Mouse (Mus musculus): Measurements from ENCODE around the gene Prcd. TPM values are rescaled to one million over a fixed set of nuclear protein-coding genes. Genes with fewer than 3 reads are reported as not detected.

The Prcd gene
- polyA plus RNA-seq, 1 experiment from 2014 or later = 2.3 TPM

- H3K4me1 ChIP-seq (replicated peaks) = peaks cover 38% of the 10 kb centered on the region
- peak overlapping the region; percentile 52; the same call in 1 of the 2 replicates for H3K4me2 ChIP-seq
- WGBS = 51% methylated on average over 21 of the region's 21 CpGs
- peak overlapping the region; percentile 39 for H3K27ac ChIP-seq (replicated peaks)
- H3K9me3 ChIP-seq = no peaks in the 10 kb centered on the region
- H3K36me3 ChIP-seq = 0 out of 2 replicates have a peak, but pooled peaks cover 7% of the 10 kb centered on the region
- ATAC-seq (ENCODE audit: low read depth) = peak; percentile 6; the same call in 1 of the 2 replicates
- no peak overlapping the region for H3K4me3 ChIP-seq
- 0 out of 2 replicates have a peak, but pooled peaks cover 7% of the 10 kb centered on the region for H3K27me3 ChIP-seq
- peak overlapping the region; percentile 62; the same call in 1 of the 2 replicates for H3K9ac ChIP-seq
These were observed 8.9 kb upstream of the Prcd start for GRCm38 (mm10) chr11:116644225-116645112.

DNA sequence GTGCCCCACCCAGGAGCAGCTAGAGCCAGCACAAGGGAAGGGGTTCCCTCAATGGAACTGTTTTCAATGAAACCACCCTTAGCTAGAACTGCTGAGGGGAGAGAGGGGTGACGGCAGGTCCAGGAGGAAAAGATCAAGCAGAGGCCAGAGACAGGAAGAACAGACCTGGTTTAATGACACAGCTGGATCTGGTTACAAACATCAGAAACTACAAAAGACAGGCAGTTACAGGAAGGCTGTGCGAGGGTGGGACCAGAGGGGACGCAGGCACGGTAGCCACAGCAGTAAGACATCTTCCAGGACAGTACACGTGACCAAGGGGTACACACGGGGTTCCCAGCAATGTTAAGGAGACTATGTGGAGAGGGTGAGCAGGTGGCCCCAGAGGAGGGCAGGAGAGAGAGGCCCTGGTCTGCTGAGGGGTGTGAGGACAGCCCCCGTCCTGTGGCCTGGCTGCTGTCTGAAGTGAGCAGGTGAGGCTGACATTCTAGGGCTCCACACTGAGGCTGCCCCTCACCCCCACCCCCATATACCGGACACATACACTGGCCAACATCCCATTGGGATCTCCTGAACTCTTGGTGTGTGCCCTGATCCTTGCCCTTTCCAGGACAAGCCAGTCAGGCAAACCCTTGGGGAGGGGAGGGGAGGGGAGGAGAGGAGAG is 7.8 kb upstream of the Prcd start:
- Histone ChIP-seq H3K4me3 (no peak overlapping the region), H3K4me2 (no peak overlapping the region), H3K36me3 (0 out of 2 replicates have a peak, but pooled peaks cover 8% of the 10 kb centered on the region), H3K9me3 (no peaks in the 10 kb centered on the region), H3K9ac (no peak overlapping the region; the same call in 1 of the 2 replicates), H3K4me1 (replicated peaks) (peaks cover 38% of the 10 kb centered on the region), H3K27ac (replicated peaks) (no peak overlapping the region), H3K27me3 (peaks cover 12% of the 10 kb centered on the region; the same call in 1 of the 2 replicates)
- WGBS = 56% methylated on average over 8 of the region's 8 CpGs
- ATAC-seq (ENCODE audit: low read depth) = no peak

DNA sequence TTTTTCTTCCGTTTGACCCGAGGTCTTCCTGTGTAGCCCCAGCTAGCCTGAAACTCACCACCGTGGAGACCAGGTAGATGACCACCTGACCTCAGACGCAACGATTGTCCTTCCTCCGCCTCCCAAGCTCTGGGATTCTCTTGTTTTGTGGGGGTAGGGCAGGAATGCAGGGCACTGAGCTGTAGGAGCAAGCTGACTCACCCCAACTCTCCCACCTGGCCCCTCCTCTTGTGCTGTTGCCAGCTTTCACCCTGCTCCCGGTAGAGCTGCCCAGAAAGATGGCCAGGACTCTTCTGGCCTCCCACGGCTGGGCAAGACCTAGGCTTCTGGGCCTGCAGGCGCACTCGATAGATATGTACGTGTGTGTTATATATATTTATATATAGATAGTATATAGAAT is 7.2 kb upstream of the Prcd start:
- 0 out of 2 replicates have a peak, but pooled peaks cover 8% of the 10 kb centered on the region for H3K36me3 ChIP-seq
- H3K27me3 ChIP-seq = peaks cover 16% of the 10 kb centered on the region; the same call in 1 of the 2 replicates
- H3K9me3 ChIP-seq = no peaks in the 10 kb centered on the region
- H3K4me2 ChIP-seq = no peak overlapping the region
- H3K9ac ChIP-seq = no peak overlapping the region
- H3K4me1 ChIP-seq (replicated peaks) = peaks cover 42% of the 10 kb centered on the region
- no peak overlapping the region for H3K4me3 ChIP-seq
- H3K27ac ChIP-seq (replicated peaks) = no peak overlapping the region
- ATAC-seq (ENCODE audit: low read depth) = no peak
- 73% methylated on average over 11 of the region's 11 CpGs for WGBS

- Histone ChIP-seq H3K9ac (no peak overlapping the region; the same call in 1 of the 2 replicates), H3K9me3 (no peaks in the 10 kb centered on the region), H3K27me3 (peaks cover 23% of the 10 kb centered on the region), H3K4me2 (no peak overlapping the region), H3K36me3 (0 out of 2 replicates have a peak, but pooled peaks cover 8% of the 10 kb centered on the region), H3K4me3 (no peak overlapping the region), H3K27ac (replicated peaks) (no peak overlapping the region), H3K4me1 (replicated peaks) (peaks cover 48% of the 10 kb centered on the region)
- ATAC-seq (ENCODE audit: low read depth) = no peak
- 88% methylated on average over 7 of the region's 7 CpGs for WGBS
These were observed 6.6 kb upstream of the Prcd start for GRCm38 (mm10) chr11:116646771-116647170.

GRCm38 (mm10) chr11:116647340-116647991 is 5.9 kb upstream of the Prcd start:
- no peak overlapping the region for H3K4me3 ChIP-seq
- peaks cover 55% of the 10 kb centered on the region for H3K4me1 ChIP-seq (replicated peaks)
- 66% methylated on average over 11 of the region's 11 CpGs for WGBS
- peak overlapping the region; percentile 34; the same call in 1 of the 2 replicates for H3K9ac ChIP-seq
- no peak overlapping the region for H3K27ac ChIP-seq (replicated peaks)
- no peaks in the 10 kb centered on the region for H3K9me3 ChIP-seq
- ATAC-seq (ENCODE audit: low read depth) = no peak
- no peak overlapping the region for H3K4me2 ChIP-seq
- H3K36me3 ChIP-seq = 0 out of 2 replicates have a peak, but pooled peaks cover 8% of the 10 kb centered on the region
- H3K27me3 ChIP-seq = peaks cover 30% of the 10 kb centered on the region

- Histone ChIP-seq H3K4me2 (no peak overlapping the region), H3K27me3 (peaks cover 36% of the 10 kb centered on the region), H3K27ac (replicated peaks) (no peak overlapping the region), H3K36me3 (0 out of 2 replicates have a peak, but pooled peaks cover 8% of the 10 kb centered on the region), H3K4me1 (replicated peaks) (peaks cover 58% of the 10 kb centered on the region), H3K9me3 (no peaks in the 10 kb centered on the region), H3K9ac (0 out of 2 replicates have a peak overlapping the region, but pooled peaks have one; percentile 13), H3K4me3 (no peak overlapping the region)
- 62% methylated on average over 18 of the region's 18 CpGs for whole genome bisulfite sequencing
- ATAC-seq (ENCODE audit: low read depth) = no peak
These were observed 5.0 kb upstream of the Prcd start for GRCm38 (mm10) chr11:116648213-116648921.

DNA sequence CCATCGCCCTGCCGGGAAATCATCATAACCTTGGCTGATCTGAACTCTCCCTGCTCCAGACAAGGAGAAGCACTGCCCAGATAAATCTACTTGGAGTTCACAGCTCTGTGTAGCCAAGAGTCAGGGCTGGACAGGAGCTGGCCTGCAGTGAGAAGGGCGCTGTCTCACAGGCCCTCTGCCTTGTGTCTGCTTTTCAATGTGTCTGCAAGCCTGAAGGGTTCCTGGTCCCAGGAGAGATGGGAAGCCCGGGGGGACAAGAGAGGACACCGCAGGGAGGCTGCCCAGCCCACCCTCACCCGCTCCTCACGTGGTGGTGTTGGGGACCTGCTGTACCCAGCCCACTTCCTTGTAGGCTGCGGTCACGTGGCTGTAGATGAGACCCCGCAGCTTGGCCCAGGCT is 4.4 kb upstream of the Prcd start:
- H3K9ac ChIP-seq = 0 out of 2 replicates have a peak overlapping the region, but pooled peaks have one; percentile 13
- WGBS = 73% methylated on average over 10 of the region's 10 CpGs
- H3K27me3 ChIP-seq = peaks cover 36% of the 10 kb centered on the region

GRCm38 (mm10) chr11:116649711-116650337 is 3.5 kb upstream of the Prcd start:
- peaks cover 44% of the 10 kb centered on the region for H3K27me3 ChIP-seq
- no peak overlapping the region for H3K4me2 ChIP-seq
- WGBS = 86% methylated on average over 13 of the region's 13 CpGs
- no peak overlapping the region for H3K4me3 ChIP-seq
- no peak overlapping the region for H3K27ac ChIP-seq (replicated peaks)
- H3K4me1 ChIP-seq (replicated peaks) = peaks cover 57% of the 10 kb centered on the region
- H3K36me3 ChIP-seq = 0 out of 2 replicates have a peak, but pooled peaks cover 8% of the 10 kb centered on the region
- H3K9ac ChIP-seq = no peak overlapping the region
- no peaks in the 10 kb centered on the region for H3K9me3 ChIP-seq
- no peak for ATAC-seq (ENCODE audit: low read depth)

More for the DNA sequence above, 4.4 kb upstream of the Prcd start:
- no peak for ATAC-seq (ENCODE audit: low read depth)
- Histone ChIP-seq H3K4me3 (no peak overlapping the region), H3K27ac (replicated peaks) (no peak overlapping the region), H3K36me3 (0 out of 2 replicates have a peak, but pooled peaks cover 8% of the 10 kb centered on the region), H3K4me1 (replicated peaks) (peaks cover 57% of the 10 kb centered on the region), H3K9me3 (no peaks in the 10 kb centered on the region), H3K4me2 (no peak overlapping the region)

DNA sequence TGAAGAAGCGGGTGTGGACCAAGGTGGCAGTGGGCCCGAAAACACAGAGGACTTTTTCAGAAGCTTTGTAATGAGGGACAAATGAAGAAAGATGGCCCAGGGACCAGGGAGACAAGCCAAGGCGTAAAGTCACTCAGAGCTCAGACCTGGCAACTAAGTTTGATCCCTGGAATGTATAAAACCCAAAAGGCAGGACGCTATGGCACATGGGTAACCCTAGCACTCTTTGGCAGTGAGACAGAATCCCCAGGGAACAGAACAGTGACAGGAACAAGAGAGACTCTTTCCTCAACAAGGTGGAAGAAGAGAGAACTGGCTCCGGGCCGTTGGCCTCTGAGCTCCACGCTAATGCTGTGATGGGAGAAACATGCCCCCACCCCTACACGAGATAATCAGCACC is 2.5 kb upstream of the Prcd start:
- Histone ChIP-seq H3K9me3 (no peaks in the 10 kb centered on the region), H3K27ac (replicated peaks) (no peak overlapping the region), H3K9ac (no peak overlapping the region), H3K4me2 (no peak overlapping the region), H3K27me3 (peaks cover 50% of the 10 kb centered on the region), H3K4me1 (replicated peaks) (peaks cover 57% of the 10 kb centered on the region), H3K4me3 (no peak overlapping the region), H3K36me3 (0 out of 2 replicates have a peak, but pooled peaks cover 8% of the 10 kb centered on the region)
- ATAC-seq (ENCODE audit: low read depth) = no peak
- WGBS = 84% methylated on average over 8 of the region's 8 CpGs

DNA sequence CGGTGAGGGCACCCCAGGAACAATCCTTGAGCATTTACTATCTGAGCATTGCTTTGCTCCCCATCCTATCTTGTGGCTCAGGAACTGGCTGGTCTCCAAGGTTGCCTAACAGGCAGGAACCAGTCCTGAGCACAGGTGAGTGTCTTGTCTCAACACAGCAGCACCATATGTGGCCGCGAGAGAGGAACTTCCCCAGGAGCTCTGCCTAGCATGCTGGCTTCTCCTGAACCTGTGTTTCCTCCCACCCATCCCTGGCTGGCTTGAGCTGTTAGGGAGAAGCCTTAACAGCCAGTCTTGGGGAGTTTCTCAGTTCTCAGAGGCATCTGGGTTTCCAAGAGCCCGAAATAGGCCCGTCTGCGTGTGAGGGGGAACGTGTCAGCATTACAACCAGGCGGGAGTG is 2.0 kb upstream of the Prcd start:
- H3K27me3 ChIP-seq = peaks cover 50% of the 10 kb centered on the region
- H3K36me3 ChIP-seq = 0 out of 2 replicates have a peak, but pooled peaks cover 8% of the 10 kb centered on the region

More for the DNA sequence above, 2.0 kb upstream of the Prcd start:
- WGBS = 84% methylated on average over 8 of the region's 8 CpGs
- H3K4me2 ChIP-seq = peak overlapping the region; percentile 69; the same call in 1 of the 2 replicates
- no peaks in the 10 kb centered on the region for H3K9me3 ChIP-seq
- no peak overlapping the region for H3K27ac ChIP-seq (replicated peaks)
- no peak overlapping the region for H3K4me3 ChIP-seq
- ATAC-seq (ENCODE audit: low read depth) = no peak
- H3K4me1 ChIP-seq (replicated peaks) = peaks cover 59% of the 10 kb centered on the region
- peak overlapping the region; percentile 79; the same call in 1 of the 2 replicates for H3K9ac ChIP-seq
